Mouse (Mus musculus): ENCODE measurements around the gene Csdc2. TPM values are rescaled to one million over a fixed set of nuclear protein-coding genes. Genes with fewer than 3 reads are reported as not detected.

The Csdc2 gene
- total RNA-seq, 1 experiment from 2014 or later: not detected

- no peak for ATAC-seq (replicated peaks; ENCODE audit: low read depth, poor library complexity, severe bottlenecking)
These were observed 15.3 kb upstream of the Csdc2 start for GRCm38 (mm10) chr15:81921255-81921654.

GRCm38 (mm10) chr15:81924933-81925332, 11.6 kb upstream of the Csdc2 start:
- no peak for ATAC-seq (replicated peaks; ENCODE audit: low read depth, poor library complexity, severe bottlenecking)

- peak; percentile 82 for ATAC-seq (replicated peaks; ENCODE audit: low read depth, poor library complexity, severe bottlenecking)
These were observed 10.7 kb upstream of the Csdc2 start, which contains the start of gene Polr3h for GRCm38 (mm10) chr15:81925760-81926445. Gene Polr3h, minus strand, starts transcription at chr15:81926240.

- no peak for ATAC-seq (replicated peaks; ENCODE audit: low read depth, poor library complexity, severe bottlenecking)
These were observed 10.1 kb upstream of the Csdc2 start for GRCm38 (mm10) chr15:81926446-81926822.

- ATAC-seq (replicated peaks; ENCODE audit: low read depth, poor library complexity, severe bottlenecking): 0 out of 2 replicates have a peak, but pooled peaks have one; percentile 10
These were observed 8.8 kb upstream of the Csdc2 start for GRCm38 (mm10) chr15:81927741-81928140.

DNA sequence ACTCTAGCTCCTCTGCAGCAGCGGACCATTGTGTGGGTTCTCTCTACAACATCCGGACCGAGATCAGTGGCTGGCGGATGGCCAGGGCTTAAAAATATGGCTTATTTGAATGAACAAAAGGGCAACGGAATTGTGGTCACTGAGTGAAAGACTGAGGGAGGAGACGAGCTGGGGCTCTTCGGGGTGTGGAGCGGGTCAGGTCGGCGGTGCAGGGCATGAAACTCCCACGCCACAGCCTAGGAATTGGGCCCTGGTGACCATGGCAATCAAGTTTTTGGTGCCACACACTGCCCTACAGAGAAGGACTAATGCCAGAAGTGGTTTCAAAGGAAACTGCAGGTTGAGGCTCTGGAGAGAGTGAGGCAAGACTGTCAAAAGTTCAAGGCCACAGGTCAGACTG, 8.3 kb upstream of the Csdc2 start:
- ATAC-seq (replicated peaks; ENCODE audit: low read depth, poor library complexity, severe bottlenecking): peak; percentile 17

GRCm38 (mm10) chr15:81932951-81933470, 3.5 kb upstream of the Csdc2 start:
- peak; percentile 54 for ATAC-seq (replicated peaks; ENCODE audit: low read depth, poor library complexity, severe bottlenecking)

DNA sequence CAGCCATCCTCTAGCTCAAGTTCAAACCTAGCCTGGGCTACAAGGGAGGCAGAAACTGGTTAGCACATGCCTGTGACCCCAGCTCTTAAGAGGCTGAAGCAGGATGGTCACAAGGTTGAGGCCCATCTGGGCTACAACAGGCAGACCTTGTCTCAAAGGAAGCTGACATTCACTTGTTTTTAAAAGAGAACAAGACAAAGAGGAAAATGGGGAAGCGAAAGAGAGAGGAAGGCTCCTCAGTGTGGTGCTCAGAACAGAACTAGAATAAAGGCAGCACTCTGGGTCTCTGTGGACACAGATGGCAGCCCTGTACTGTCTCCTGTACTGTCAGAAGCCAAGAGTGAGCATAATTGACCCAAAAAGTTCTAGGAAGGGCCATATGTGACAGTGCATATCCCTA, 2.6 kb upstream of the Csdc2 start:
- ATAC-seq (replicated peaks; ENCODE audit: low read depth, poor library complexity, severe bottlenecking): peak; percentile 34; the same call in 1 of the 2 replicates

DNA sequence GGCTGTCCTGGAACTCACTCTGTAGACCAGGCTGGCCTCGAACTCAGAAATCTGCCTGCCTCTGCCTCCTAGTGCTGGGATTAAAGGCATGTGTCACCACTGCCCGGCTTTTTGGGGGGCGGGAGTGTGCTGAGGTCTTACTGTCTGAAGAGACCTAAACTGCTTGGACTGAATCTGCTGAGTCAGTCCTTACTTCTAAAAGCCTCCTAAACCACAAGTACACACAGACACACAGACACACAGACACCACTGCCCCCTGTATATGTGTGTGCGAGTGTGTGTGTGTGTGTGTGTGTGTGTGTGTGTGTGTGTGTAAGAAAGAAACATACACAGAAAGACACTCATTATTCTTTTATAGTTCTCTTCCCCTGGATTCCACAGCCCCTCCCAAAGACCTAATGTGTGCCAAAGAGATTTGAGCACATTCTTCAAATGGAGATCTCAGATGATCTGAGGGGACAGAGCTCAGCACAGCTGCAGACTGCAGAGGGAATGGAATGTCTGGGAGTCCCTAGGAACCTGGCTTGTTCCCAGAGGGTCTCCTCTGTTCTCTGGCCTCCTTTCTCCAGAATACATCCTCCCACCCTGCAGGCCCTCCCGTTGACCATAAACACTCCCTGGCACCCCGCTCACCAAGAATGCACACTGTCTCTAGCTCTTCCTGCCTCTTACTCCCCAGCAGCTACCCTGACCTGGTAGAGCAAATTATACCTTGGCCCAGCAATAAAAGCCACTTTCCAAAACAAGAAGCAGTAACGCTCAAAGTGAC, 506 bp upstream of the Csdc2 start:
- no peak for ATAC-seq (replicated peaks; ENCODE audit: low read depth, poor library complexity, severe bottlenecking)

GRCm38 (mm10) chr15:81937098-81937972, 776 bp downstream of the Csdc2 start:
- ATAC-seq (replicated peaks; ENCODE audit: low read depth, poor library complexity, severe bottlenecking): 0 out of 2 replicates have a peak, but pooled peaks have one; percentile 3

DNA sequence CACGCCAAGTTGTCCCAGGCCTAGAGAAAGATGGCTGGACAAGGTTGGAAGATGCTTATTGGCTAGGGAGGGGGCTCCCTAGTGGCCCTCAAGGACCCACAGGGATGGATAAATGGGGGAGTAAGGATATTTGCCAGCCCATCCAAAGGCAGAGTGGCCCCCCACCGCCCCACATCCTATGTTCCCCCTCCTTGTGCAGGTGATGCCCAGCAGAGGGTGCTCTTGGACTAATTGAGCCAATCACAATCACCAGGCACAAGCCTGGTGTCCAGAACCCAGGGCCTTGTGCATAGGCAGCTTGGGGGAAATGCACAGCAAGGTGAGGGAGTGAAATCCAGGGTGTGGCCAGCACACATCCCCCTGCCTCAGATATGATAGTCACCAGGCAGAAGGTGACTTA, 1.7 kb downstream of the Csdc2 start:
- ATAC-seq (replicated peaks; ENCODE audit: low read depth, poor library complexity, severe bottlenecking): 0 out of 2 replicates have a peak, but pooled peaks have one; percentile 58

GRCm38 (mm10) chr15:81939157-81939715, 2.7 kb downstream of the Csdc2 start:
- ATAC-seq (replicated peaks; ENCODE audit: low read depth, poor library complexity, severe bottlenecking): no peak

- ATAC-seq (replicated peaks; ENCODE audit: low read depth, poor library complexity, severe bottlenecking): no peak
These were observed 3.2 kb downstream of the Csdc2 start for GRCm38 (mm10) chr15:81939774-81940173.

DNA sequence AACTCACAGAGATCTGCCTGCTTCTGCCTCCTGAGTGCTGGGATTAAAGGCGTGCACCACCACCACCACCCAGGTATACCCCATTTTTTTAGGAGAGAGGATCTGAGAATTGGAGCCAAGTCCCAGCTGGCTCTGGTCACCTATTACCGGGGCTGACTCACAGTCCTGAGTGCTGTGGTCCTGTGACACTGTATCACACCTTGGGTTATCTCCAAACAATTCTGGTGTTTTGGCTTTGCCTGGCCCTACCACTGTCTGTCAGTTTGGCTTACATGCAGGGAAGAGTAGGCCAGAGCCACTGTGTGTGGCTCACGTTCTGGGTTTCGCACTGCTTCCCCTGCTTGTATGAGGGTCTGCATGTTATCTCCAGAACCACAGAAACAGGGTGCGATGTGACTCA, 3.7 kb downstream of the Csdc2 start:
- no peak for ATAC-seq (replicated peaks; ENCODE audit: low read depth, poor library complexity, severe bottlenecking)

DNA sequence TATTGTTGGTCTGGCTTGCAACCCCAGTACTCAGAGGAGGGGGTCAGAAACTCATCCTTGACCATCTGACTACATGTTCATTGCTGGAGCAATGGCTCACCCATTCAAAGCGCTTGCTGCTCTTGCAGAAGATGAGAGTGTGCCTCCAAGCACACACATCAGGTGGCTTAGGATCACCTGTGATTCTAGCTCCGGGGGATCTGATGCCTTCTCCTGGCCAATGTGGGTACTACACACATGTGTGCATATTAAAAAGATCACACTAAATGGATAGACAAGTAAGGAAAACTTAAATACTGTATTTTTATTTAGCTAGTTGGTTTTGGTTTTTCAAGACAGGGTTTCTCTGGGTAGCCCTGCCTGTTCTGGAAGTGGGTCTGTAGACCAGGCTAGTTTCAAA, 4.5 kb downstream of the Csdc2 start:
- no peak for ATAC-seq (replicated peaks; ENCODE audit: low read depth, poor library complexity, severe bottlenecking)

GRCm38 (mm10) chr15:81943176-81943749, 6.7 kb downstream of the Csdc2 start:
- ATAC-seq (replicated peaks; ENCODE audit: low read depth, poor library complexity, severe bottlenecking): no peak

GRCm38 (mm10) chr15:81949076-81949475, 12.5 kb downstream of the Csdc2 start:
- no peak for ATAC-seq (replicated peaks; ENCODE audit: low read depth, poor library complexity, severe bottlenecking)

DNA sequence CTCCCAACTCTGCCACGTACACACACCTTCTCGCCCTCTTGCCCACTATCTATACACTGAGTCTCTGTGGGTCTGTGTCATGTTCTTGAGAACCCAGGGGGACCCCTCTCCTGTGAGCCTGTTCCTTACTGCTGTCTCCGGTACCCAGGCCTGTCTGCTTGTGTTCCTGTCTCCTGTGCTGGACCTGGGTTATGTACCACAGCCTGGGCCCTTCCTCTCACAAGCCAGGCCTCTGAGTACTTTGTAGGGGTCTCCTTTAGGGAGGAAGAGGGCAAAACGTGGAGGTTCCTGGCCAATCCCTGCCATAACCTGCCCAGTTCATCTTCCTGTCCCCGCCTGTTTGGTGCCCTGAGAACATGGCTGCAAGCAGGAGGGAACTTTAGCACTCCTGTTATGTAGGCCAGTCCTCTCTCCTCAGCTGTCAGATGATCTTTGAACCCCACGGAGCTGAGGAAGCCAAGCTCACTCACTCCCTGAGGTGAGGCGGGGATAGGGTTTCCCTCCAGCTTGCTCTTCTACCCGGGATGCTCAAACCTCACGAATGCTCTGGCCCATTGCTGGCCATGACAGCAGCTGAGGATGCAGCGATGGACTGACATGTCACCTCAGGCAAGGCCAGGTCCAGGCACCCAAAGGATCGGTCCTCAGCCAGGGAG, 13.0 kb downstream of the Csdc2 start:
- ATAC-seq (replicated peaks; ENCODE audit: low read depth, poor library complexity, severe bottlenecking): no peak

DNA sequence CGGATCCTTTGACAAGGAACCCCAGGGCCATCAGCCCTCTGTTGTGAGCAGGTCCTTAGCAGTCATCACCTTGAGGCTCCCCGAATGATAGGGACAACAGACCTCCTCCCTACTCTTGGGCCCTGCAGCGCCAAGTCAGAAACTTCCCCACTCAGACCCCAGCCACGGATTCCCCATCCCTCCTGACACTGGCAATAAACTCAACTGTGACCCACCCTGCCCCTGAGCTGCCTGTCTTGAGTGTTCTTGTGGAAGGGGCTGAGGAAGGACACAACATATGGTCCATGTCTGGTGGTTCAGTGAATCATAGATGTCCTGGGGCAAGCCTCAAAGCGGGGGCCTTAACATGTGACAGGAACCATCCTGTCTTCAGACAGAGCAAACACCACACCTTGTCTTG, 14.2 kb downstream of the Csdc2 start:
- ATAC-seq (replicated peaks; ENCODE audit: low read depth, poor library complexity, severe bottlenecking): no peak
